Mouse (Mus musculus) G1E (cell line): ENCODE data around the gene Dnah8.

Experiments
- CTCF ChIP-seq: IDR thresholded peaks from 2 replicates; pipeline ENCODE4 v1.5.1; 2012; ENCODE audit warnings: low read depth, low read length, inconsistent platforms, mixed read lengths
- GATA1 ChIP-seq: IDR thresholded peaks from 2 replicates; pipeline ENCODE4 v1.6.1; 2012; ENCODE audit warnings: borderline replicate concordance, low read length, inconsistent platforms, mixed read lengths
- TAL1 ChIP-seq: conservative IDR thresholded peaks from 2 replicates; pipeline ENCODE4 v1.6.1; 2012; ENCODE audit warnings: low read depth, low read length, inconsistent platforms, mixed read lengths

DNA sequence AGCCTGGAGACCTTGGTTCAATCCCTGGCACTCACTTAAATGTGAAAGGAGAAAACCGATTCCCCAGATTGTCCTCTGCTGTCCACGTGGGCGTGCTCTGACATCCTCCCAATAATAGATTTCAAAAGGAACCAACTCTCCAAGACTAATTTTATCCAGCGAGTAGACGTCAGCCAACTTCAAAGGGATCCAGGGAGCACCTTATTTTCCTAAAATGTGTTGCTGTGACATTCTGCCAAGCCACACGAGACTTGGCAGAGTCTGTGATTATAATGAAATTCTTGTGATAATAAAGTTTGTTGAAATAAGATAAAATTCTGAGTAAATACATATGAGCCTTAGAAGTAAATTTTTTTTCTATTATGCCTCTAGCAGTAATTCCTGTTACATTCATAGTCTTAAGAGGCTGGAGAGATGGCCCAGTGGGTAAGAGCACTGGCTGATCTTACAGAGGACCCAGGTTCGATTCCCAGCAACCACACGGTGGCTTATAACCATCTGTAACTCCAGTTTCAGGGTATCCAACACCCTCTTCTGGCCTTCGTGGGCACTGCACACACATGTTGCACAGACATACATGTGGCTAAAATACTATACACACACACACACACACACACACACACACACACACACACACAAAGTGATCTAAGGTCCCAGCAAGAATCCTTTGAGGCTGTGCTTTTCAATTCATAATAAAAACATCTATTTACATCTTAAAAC, 51.0 kb downstream of the Dnah8 start:
- TF ChIP-seq GATA1 (no peak), CTCF (no peak), TAL1 (no peak)
